ENCODE assay signal across 8 mouse cellular contexts in the genomic region with DNA sequence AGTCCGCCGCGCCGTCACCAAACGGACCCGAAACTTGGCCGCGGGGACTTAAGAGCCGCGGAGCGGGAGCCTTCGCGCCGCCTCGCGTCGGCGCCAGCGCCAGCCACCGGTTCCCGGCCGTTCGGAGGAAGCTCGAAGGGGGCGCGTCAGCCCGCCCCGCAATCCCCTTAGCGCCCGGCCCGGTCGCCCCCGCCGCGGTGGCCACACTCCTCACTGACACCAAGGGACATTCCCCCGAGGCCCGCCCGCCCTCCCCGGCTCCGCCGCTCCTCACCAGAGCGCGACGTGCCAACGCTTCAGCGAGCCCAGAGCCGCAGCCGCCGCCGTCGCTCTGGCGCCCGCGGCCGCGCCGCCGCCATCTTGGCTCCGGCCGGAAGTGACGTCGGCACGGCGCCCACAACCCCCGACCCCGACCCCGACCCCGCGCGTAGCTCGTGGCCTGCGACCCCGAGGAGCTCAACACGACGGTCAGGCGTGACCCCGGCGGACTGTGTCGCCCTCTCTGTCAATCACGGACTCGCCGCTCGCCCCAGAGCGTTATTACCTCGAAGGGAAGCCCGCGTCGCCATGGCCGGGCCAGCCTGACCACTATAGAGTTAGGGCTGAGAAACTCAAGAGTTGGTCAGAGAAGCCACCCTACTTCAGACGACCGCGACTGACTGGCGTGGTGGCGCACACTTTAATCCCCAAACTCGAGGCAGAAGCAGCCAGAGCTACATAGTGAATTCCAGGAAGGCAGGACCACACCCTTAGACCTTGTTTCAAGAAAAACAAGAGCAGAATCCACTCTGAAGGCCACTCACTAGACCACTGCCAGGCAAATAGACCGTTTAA. TPM values are rescaled to one million over a fixed set of nuclear protein-coding genes. Genes with fewer than 3 reads are reported as not detected.
A peak's percentile ranks its signal among the peaks of the same experiment; 100 is the strongest.
DNase-seq lines count a peak whose midpoint lies in the region; ATAC-seq and TF ChIP-seq lines count a peak whose summit lies in the region.

Gene Prdm2, minus strand, starts transcription at position 655 of the 834 bp plus-strand sequence.

- peaks cover 6% of the 10 kb centered on the region; the same call in 1 of the 2 replicates for H3K27me3 ChIP-seq in heart, embryonic 10.5 days (ENCODE audit: insufficient read depth, poor library complexity, severe bottlenecking)
- no peaks in the 10 kb centered on the region for H3K27me3 ChIP-seq in kidney, embryonic 14.5 days (ENCODE audit: control insufficient read depth, insufficient read depth, low read length)
- H3K27me3 ChIP-seq in limb, embryonic 14.5 days (ENCODE audit: control insufficient read depth, insufficient read depth, low read length), result no peaks in the 10 kb centered on the region
- H3K27me3 ChIP-seq in midbrain, embryonic 15.5 days (replicated peaks), result no peaks in the 10 kb centered on the region

- peaks cover 12% of the 10 kb centered on the region for H3K4me1 ChIP-seq in heart, embryonic 10.5 days
- peaks cover 8% of the 10 kb centered on the region for H3K4me1 ChIP-seq in kidney, embryonic 14.5 days (ENCODE audit: control insufficient read depth, insufficient read depth, low read length)
- peaks cover 21% of the 10 kb centered on the region for H3K4me1 ChIP-seq in limb, embryonic 14.5 days (ENCODE audit: control insufficient read depth, insufficient read depth, low read length)
- H3K4me1 ChIP-seq in midbrain, embryonic 15.5 days, result peaks cover 25% of the 10 kb centered on the region

- no peaks in the 10 kb centered on the region for H3K36me3 ChIP-seq in heart, embryonic 10.5 days
- no peaks in the 10 kb centered on the region for H3K36me3 ChIP-seq in kidney, embryonic 14.5 days (ENCODE audit: control insufficient read depth, insufficient read depth, low read length)
- no peaks in the 10 kb centered on the region for H3K36me3 ChIP-seq in limb, embryonic 14.5 days (ENCODE audit: control insufficient read depth, insufficient read depth, low read length)
- no peaks in the 10 kb centered on the region for H3K36me3 ChIP-seq in midbrain, embryonic 15.5 days (replicated peaks)

- peak within 1 kb of the TSS; percentile 97 for H3K9ac ChIP-seq in kidney, embryonic 14.5 days (ENCODE audit: low read depth, low read length)
- H3K9ac ChIP-seq in limb, embryonic 14.5 days (ENCODE audit: low read depth, low read length, severe bottlenecking), result peak within 1 kb of the TSS; percentile 97
- H3K9ac ChIP-seq in midbrain, embryonic 15.5 days, result peak within 1 kb of the TSS; percentile 88

- TF ChIP-seq POLR2A in limb, embryonic 14.5 days (IDR thresholded peaks at IDR 0.05; ENCODE audit: borderline replicate concordance, extremely low read depth, insufficient read depth, insufficient read length), result peak; percentile 80; the same call in 1 of the 2 replicates

- 2% methylated on average over 96 of the region's 96 CpGs for WGBS in heart, embryonic 10.5 days
- 2% methylated on average over 93 of the region's 96 CpGs for WGBS in kidney, embryonic 14.5 days
- WGBS in limb, embryonic 14.5 days, result 4% methylated on average over 43 of the region's 96 CpGs
- 2% methylated on average over 82 of the region's 96 CpGs for WGBS in midbrain, embryonic 15.5 days

- peak within 1 kb of the TSS; percentile 99 for H3K27ac ChIP-seq in heart, embryonic 10.5 days
- H3K27ac ChIP-seq in kidney, embryonic 14.5 days (ENCODE audit: low read depth, low read length), result peak within 1 kb of the TSS; percentile 84
- H3K27ac ChIP-seq in limb, embryonic 14.5 days (replicated peaks; ENCODE audit: low read depth, low read length), result peak within 1 kb of the TSS; percentile 92
- H3K27ac ChIP-seq in midbrain, embryonic 15.5 days, result peak within 1 kb of the TSS; percentile 93

- no peaks in the 10 kb centered on the region for H3K9me3 ChIP-seq in heart, embryonic 10.5 days
- H3K9me3 ChIP-seq in kidney, embryonic 14.5 days (ENCODE audit: control insufficient read depth, low read length), result no peaks in the 10 kb centered on the region
- H3K9me3 ChIP-seq in limb, embryonic 14.5 days (ENCODE audit: control insufficient read depth, low read length), result no peaks in the 10 kb centered on the region
- no peaks in the 10 kb centered on the region for H3K9me3 ChIP-seq in midbrain, embryonic 15.5 days

- ATAC-seq in erythroblast, adult 5-6 weeks (replicated peaks; ENCODE audit: low FRiP score, poor library complexity, severe bottlenecking), result peak; percentile 34
- peak; percentile 89 for ATAC-seq in kidney, embryonic 14.5 days (ENCODE audit: low FRiP score, low TSS enrichment)
- ATAC-seq in limb, embryonic 14.5 days (ENCODE audit: low FRiP score, low read depth), result peak; percentile 78
- ATAC-seq in midbrain, embryonic 15.5 days (replicated peaks), result peak; percentile 85

- peak within 1 kb of the TSS; percentile 86 for H3K4me2 ChIP-seq in kidney, embryonic 14.5 days (replicated peaks; ENCODE audit: low read depth, low read length)
- peak within 1 kb of the TSS; percentile 79 for H3K4me2 ChIP-seq in limb, embryonic 14.5 days (replicated peaks; ENCODE audit: low read depth, low read length, severe bottlenecking)
- peak within 1 kb of the TSS; percentile 68 for H3K4me2 ChIP-seq in midbrain, embryonic 15.5 days

- DNase-seq in CD4-positive helper T cell, adult 2 months (ENCODE audit: low read depth, low spot score), result peak; percentile 78
- peak; percentile 74 for DNase-seq in brain, adult 2 months (ENCODE audit: low read depth, low spot score)
- DNase-seq in heart, embryonic 10.5 days (ENCODE audit: low spot score), result peak; percentile 80
- DNase-seq in limb, embryonic 14.5 days (ENCODE audit: low spot score), result peak; percentile 25
- peak; percentile 62 to 70 for DNase-seq in spleen, adult 18-20 months

- peak within 1 kb of the TSS; percentile 93 for H3K4me3 ChIP-seq in heart, embryonic 10.5 days
- H3K4me3 ChIP-seq in kidney, embryonic 14.5 days (ENCODE audit: low read length), result peak within 1 kb of the TSS; percentile 87
- peak within 1 kb of the TSS; percentile 84 for H3K4me3 ChIP-seq in limb, embryonic 14.5 days (replicated peaks; ENCODE audit: low read length)
- peak within 1 kb of the TSS; percentile 91 for H3K4me3 ChIP-seq in midbrain, embryonic 15.5 days

RNA-seq across cellular contexts. Expression of gene Prdm2, which starts in this region (rescaled TPM):
- total RNA-seq in erythroblast, adult 5-6 weeks (2015; ENCODE audit: low replicate concordance), result 8.6 and 15.0 TPM in 2 replicates
- total RNA-seq in erythroblast, adult 5-6 weeks (2017; ENCODE audit: low replicate concordance), result 8.2 and 8.4 TPM in 2 replicates
- 9.6 and 10.0 TPM in 2 replicates for polyA plus RNA-seq in heart, embryonic 10.5 days (2016; fragmentation: Nextera tagmentation; extraction: Ambion mirVana)
- 11.0 and 15.8 TPM in 2 replicates for polyA plus RNA-seq in kidney, embryonic 14.5 days (2014; fragmentation: Nextera tagmentation; extraction: Ambion mirVana)
- 26.2 and 28.8 TPM in 2 replicates for polyA plus RNA-seq in limb, embryonic 14.5 days (2012; rRNA removed)
- polyA plus RNA-seq in limb, embryonic 14.5 days (2014; fragmentation: Nextera tagmentation; extraction: Ambion mirVana), result 14.2 and 17.2 TPM in 2 replicates
- polyA plus RNA-seq in midbrain, embryonic 15.5 days (2015; fragmentation: Nextera tagmentation; extraction: Ambion mirVana), result 16.5 TPM in 2 replicates

Comparison
In these comparisons a context has a peak if more than half of its experiments do, and no peak if none do; other contexts are left out.
1. Peak in every context shown above with its lines: DNase-seq, ATAC-seq, H3K4me3 ChIP-seq and H3K27ac ChIP-seq.
2. DNase-seq: peak in every context shown above with its lines; median percentile 80 in heart, embryonic 10.5 days; 78 in CD4-positive helper T cell, adult 2 months; 74 in brain, adult 2 months; 66 in spleen, adult 18-20 months; 25 in limb, embryonic 14.5 days.
3. ATAC-seq: peak in every context shown above with its lines; median percentile 89 in kidney, embryonic 14.5 days; 85 in midbrain, embryonic 15.5 days; 78 in limb, embryonic 14.5 days; 34 in erythroblast, adult 5-6 weeks.